Mouse (Mus musculus) testis, adult 2 months (tissue): ENCODE data around the gene Ttc28.

Source experiments
- CTCF ChIP-seq: fragments of 200-500 bp; IDR thresholded peaks from 2 replicates; pipeline ENCODE4 v1.5.1; 2012; ENCODE audit warnings: low read depth, mild to moderate bottlenecking, inconsistent platforms, low read length, moderate library complexity; ENCODE audit not compliant: control insufficient read depth, insufficient read depth, insufficient replicate concordance
- POLR2A ChIP-seq: fragments of 200-500 bp; IDR thresholded peaks from 2 replicates; pipeline ENCODE4 v1.6.1; 2012; ENCODE audit warnings: low read depth, mild to moderate bottlenecking, inconsistent platforms, low read length, moderate library complexity; ENCODE audit not compliant: control insufficient read depth

DNA sequence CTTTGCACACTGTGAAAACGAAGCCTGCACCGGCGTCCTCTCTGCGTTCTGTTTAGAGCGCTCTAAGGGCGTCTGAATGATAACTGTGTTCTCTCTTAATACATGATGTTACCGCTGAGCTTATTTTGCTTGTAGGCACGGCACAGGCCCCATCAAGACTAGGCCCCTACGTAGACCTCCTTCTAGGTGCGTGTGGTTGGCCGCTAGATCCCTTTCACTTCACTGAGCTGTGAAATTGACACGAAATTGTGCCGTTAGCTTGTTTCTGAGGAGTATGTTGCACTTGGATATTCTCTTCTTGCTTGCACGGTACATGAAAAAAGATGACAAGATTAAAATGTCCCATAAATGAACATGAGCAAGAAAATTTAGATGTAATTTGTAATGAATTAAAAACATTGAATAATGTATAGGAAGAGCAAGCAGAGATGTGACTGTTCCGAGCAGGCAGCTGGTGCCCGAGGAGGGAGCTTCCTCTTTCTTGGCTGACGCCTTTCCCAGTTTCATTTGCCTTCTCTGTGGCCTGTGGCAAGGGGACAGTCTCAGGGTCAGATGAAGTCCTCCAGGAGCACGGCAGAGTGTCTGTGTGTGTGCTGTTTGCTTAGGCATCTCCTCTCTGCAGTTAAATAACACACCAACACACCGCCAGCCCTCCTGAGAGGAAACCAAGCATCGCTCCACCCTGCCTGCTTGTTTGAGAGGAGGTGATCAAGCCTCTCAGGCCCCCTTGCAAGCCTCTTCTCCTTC, 261.7 kb downstream of the Ttc28 start:
- TF ChIP-seq CTCF, result no peak
- TF ChIP-seq POLR2A, result no peak
